Mouse (Mus musculus): ENCODE results near the gene Zfp563. TPM values are rescaled to one million over a fixed set of nuclear protein-coding genes. Genes with fewer than 3 reads are reported as not detected.

The Zfp563 gene
- polyA plus RNA-seq (2021), result 8.0 TPM

DNA sequence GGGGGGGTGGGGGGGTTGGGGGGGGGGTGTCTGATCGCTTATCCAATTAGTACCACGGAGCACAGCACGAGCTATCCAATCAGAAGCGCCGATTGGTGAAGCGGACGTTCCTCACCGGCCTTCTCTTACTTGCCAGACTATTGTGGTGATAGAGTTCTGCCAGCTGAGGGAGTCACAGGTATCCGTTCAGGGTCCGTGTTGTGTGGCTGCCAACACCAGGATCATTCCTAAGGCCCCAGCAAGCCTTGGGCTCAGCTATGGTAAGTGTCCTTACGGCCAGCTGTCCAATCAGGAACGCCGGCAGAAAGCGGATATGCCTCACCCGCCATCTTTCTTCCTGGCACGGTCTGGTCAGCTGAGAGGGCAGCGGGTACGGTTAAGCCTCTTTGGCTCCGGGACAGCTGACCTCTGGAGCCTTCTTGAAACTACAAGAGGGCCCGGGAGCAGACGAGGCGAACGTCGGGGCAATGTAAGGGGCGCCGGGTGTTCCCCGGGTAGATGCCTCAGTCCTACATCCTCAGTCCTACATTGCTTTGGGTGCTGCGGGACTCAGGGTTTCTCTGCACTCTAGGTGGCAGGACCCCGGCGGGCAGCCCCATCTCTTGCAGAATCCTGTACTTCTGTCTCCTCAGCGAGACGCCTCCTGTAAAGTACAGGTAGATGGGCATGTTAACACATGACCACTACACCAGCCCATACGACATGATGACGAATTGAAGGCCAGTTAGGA, at the start of gene Zfp563:
Gene Zfp563 (plus strand): TSS at position 91 of the 730 bp plus-strand sequence.
- peak; percentile 68 for DNase-seq (ENCODE audit: low read depth, low spot score)
- ATAC-seq, result peak; percentile 86
- in situ Hi-C loops (cut with MboI; ENCODE audit: low pct_unique_long_range_greater_than_20kb), result no loop called here
- ChIA-PET CTCF (no interaction called here), POLR2A (no interaction called here)
- TF ChIP-seq CTCF (IDR thresholded peaks at IDR 0.05), result no peak
- peaks cover 9% of the 10 kb centered on the region for H3K27me3 ChIP-seq

DNA sequence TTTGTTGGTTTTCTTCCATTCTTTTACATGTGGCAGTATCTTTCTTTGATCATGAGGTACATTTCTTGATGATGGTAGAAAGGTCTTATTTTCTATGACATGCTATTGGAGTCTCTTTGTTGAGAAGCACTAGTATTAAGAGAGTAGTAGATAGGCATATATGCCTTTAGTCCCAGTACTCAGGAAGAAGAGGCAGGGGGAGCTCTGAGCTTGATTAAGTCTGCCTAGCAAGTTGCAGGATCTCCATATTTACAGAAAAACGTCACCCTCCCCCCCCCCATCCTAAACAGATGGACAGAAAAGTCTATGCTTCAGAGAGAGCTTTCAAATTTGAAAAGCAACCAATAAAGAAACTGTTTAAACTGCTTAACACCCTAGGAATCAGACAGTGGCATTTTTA, 30.3 kb upstream of the Zfp563 start:
- H3K27me3 ChIP-seq, result peaks cover 24% of the 10 kb centered on the region
- DNase-seq (ENCODE audit: low read depth, low spot score), result no peak
- in situ Hi-C loops (cut with MboI; ENCODE audit: low pct_unique_long_range_greater_than_20kb), result no loop called here
- TF ChIP-seq CTCF (IDR thresholded peaks at IDR 0.05), result no peak
- POLR2A ChIA-PET, result no interaction called here
- CTCF ChIA-PET, result no interaction called here
- ATAC-seq, result no peak

DNA sequence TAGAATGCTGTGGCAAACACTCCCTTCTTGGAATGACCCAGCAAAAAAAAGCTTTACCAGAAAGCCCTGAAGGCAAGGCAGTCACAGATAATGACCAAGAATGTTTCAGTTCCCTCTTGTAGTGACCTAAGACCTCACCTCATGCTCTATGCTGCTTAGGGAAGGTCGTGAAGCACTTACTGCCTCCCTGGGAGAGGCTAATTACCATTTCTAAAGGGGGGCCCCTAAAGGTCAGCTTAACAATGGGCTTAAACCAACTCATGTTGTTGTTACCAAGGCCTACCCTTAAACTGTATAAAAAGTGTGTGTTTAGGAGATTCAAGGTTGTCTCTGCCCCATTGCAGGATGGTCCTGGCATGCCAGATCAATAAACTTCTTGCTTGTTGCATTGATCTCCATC, 26.1 kb upstream of the Zfp563 start:
- ChIA-PET CTCF (no interaction called here), POLR2A (no interaction called here)
- no peak for TF ChIP-seq CTCF (IDR thresholded peaks at IDR 0.05)
- DNase-seq (ENCODE audit: low read depth, low spot score) (no peak), ATAC-seq (no peak)
- in situ Hi-C loops (cut with MboI; ENCODE audit: low pct_unique_long_range_greater_than_20kb), result no loop called here
- peaks cover 53% of the 10 kb centered on the region for H3K27me3 ChIP-seq

GRCm38 (mm10) chr17:33067958-33068357, 21.2 kb upstream of the Zfp563 start, which contains the start of gene 4921501E09Rik:
TSS of gene 4921501E09Rik (minus strand) at chr17:33068058.
- H3K27me3 ChIP-seq, result peaks cover 75% of the 10 kb centered on the region
- in situ Hi-C loops (cut with MboI; ENCODE audit: low pct_unique_long_range_greater_than_20kb), result no loop called here
- CTCF ChIA-PET, result no interaction called here
- ATAC-seq, result no peak
- POLR2A ChIA-PET, result no interaction called here
- no peak for DNase-seq (ENCODE audit: low read depth, low spot score)
- no peak for TF ChIP-seq CTCF (IDR thresholded peaks at IDR 0.05)

GRCm38 (mm10) chr17:33091630-33092029, 2.5 kb downstream of the Zfp563 start:
- CTCF ChIA-PET, result no interaction called here
- POLR2A ChIA-PET, result no interaction called here
- no peak for ATAC-seq

GRCm38 (mm10) chr17:33092391-33093193, 3.5 kb downstream of the Zfp563 start:
- POLR2A ChIA-PET, result no interaction called here
- ATAC-seq (peak; percentile 68), DNase-seq (ENCODE audit: low read depth, low spot score) (peak; percentile 31)
- H3K27me3 ChIP-seq, result no peaks in the 10 kb centered on the region
- CTCF ChIA-PET, result no interaction called here
- in situ Hi-C loops (cut with MboI; ENCODE audit: low pct_unique_long_range_greater_than_20kb), result no loop called here
- TF ChIP-seq CTCF (IDR thresholded peaks at IDR 0.05), result no peak

More at GRCm38 (mm10) chr17:33091630-33092029, 2.5 kb downstream of the Zfp563 start:
- DNase-seq (ENCODE audit: low read depth, low spot score), result no peak
- in situ Hi-C loops (cut with MboI; ENCODE audit: low pct_unique_long_range_greater_than_20kb), result no loop called here
- TF ChIP-seq CTCF (IDR thresholded peaks at IDR 0.05), result no peak
- no peaks in the 10 kb centered on the region for H3K27me3 ChIP-seq

- CTCF ChIA-PET, result no interaction called here
- TF ChIP-seq CTCF (IDR thresholded peaks at IDR 0.05), result no peak
- no peak for ATAC-seq
- POLR2A ChIA-PET, result no interaction called here
- no peaks in the 10 kb centered on the region for H3K27me3 ChIP-seq
- DNase-seq (ENCODE audit: low read depth, low spot score), result no peak
- in situ Hi-C loops (cut with MboI; ENCODE audit: low pct_unique_long_range_greater_than_20kb), result no loop called here
These were observed 8.3 kb downstream of the Zfp563 start for GRCm38 (mm10) chr17:33097396-33097795.

GRCm38 (mm10) chr17:33124546-33124945, 35.4 kb downstream of the Zfp563 start:
- in situ Hi-C loops (cut with MboI; ENCODE audit: low pct_unique_long_range_greater_than_20kb), result no loop called here
- no peak for TF ChIP-seq CTCF (IDR thresholded peaks at IDR 0.05)
- ATAC-seq (no peak), DNase-seq (ENCODE audit: low read depth, low spot score) (no peak)
- POLR2A ChIA-PET, result interaction anchor here (0.6 kb wide), 1 partner anchor 227 kb away, joined by 5 read pairs; no protein-coding TSS in a partner anchor
- H3K27me3 ChIP-seq, result peaks cover 4% of the 10 kb centered on the region
- CTCF ChIA-PET, result no interaction called here

DNA sequence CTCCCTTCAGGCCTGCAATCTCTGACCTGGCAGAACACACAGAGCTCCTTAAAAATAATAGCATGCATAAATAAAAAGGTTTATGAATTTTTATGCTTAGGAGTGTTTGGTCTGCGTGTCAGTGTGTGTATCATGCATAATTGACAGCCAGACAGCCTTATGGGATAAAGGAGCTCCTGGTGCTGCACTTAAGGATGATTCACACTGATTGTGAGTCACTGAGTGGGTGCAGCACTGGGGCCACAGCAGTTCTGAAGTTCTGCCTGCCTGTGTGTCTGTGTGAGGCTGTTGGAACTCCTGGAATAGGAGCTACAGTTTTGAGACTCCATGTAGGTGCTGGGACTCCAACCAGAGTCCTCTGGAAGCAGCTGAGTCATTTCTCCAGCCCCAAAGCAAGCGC, 37.1 kb downstream of the Zfp563 start:
- ChIA-PET POLR2A (no interaction called here), CTCF (no interaction called here)
- in situ Hi-C loops (cut with MboI; ENCODE audit: low pct_unique_long_range_greater_than_20kb), result no loop called here
- ATAC-seq (no peak), DNase-seq (ENCODE audit: low read depth, low spot score) (no peak)
- TF ChIP-seq CTCF (IDR thresholded peaks at IDR 0.05), result no peak
- peaks cover 4% of the 10 kb centered on the region for H3K27me3 ChIP-seq

- TF ChIP-seq CTCF (IDR thresholded peaks at IDR 0.05), result no peak
- ATAC-seq (no peak), DNase-seq (ENCODE audit: low read depth, low spot score) (no peak)
- CTCF ChIA-PET, result interaction anchor here (1.2 kb wide), 1 partner anchor 74 kb away, joined by 3 read pairs; no protein-coding TSS in a partner anchor
- H3K27me3 ChIP-seq, result peaks cover 13% of the 10 kb centered on the region
- POLR2A ChIA-PET, result no interaction called here
- in situ Hi-C loops (cut with MboI; ENCODE audit: low pct_unique_long_range_greater_than_20kb), result no loop called here
These were observed 50.2 kb downstream of the Zfp563 start, which contains the start of gene Morc2b for GRCm38 (mm10) chr17:33139261-33139820. TSS of gene Morc2b (minus strand) at chr17:33139683.

Other genes with a start within 250 kb of the Zfp563 start
- 6.5 TPM for gene Zfp870, start 197.7 kb upstream of the Zfp563 start, polyA plus RNA-seq (2021)
- not detected for gene Cyp4f14, start 172.0 kb upstream of the Zfp563 start, polyA plus RNA-seq (2021)
- 33.0 TPM for gene Cyp4f13, start 141.9 kb upstream of the Zfp563 start, polyA plus RNA-seq (2021)
- gene Zfp472, start 123.5 kb upstream of the Zfp563 start, polyA plus RNA-seq (2021), result 3.8 TPM
- 7.8 TPM for gene Zfp952, start 96.2 kb upstream of the Zfp563 start, polyA plus RNA-seq (2021)
- 5.5 TPM for gene Zfp763, start 55.9 kb upstream of the Zfp563 start, polyA plus RNA-seq (2021)
- not detected for gene 4921501E09Rik, start 21.3 kb upstream of the Zfp563 start, polyA plus RNA-seq (2021)
- not detected for gene Morc2b, start 50.4 kb downstream of the Zfp563 start, polyA plus RNA-seq (2021)
- not detected for gene Olfr55, start 79.1 kb downstream of the Zfp563 start, polyA plus RNA-seq (2021)
- not detected for gene Olfr239, start 102.0 kb downstream of the Zfp563 start, polyA plus RNA-seq (2021)
- gene Olfr1564, start 132.4 kb downstream of the Zfp563 start, polyA plus RNA-seq (2021), result not detected
- 8.2 TPM for gene Zfp955a, start 165.8 kb downstream of the Zfp563 start, polyA plus RNA-seq (2021)
- gene Olfr63, start 175.4 kb downstream of the Zfp563 start, polyA plus RNA-seq (2021), result 0.01 TPM
- 9.7 TPM for gene Zfp955b, start 200.2 kb downstream of the Zfp563 start, polyA plus RNA-seq (2021)